Comparison of ENCODE assay signal across 20 mouse cellular contexts in genomic region chr9:66306414-66306813, GRCm38 (mm10). TPM values are rescaled to one million over a fixed set of nuclear protein-coding genes. Genes with fewer than 3 reads are reported as not detected.
DNase-seq lines count a peak whose midpoint lies in the region; ATAC-seq lines count a peak whose summit lies in the region.
"Had no signal": no experiment of that assay in that cellular context is flagged by ENCODE, and none has a peak within 500 bp of the region (broad histone marks: within the 10 kb centered on the region; RNA-seq: fewer than 3 reads in every experiment).

No protein-coding gene starts in this region.

- H3K9ac ChIP-seq in neural tube, embryonic 14.5 days (replicated peaks; ENCODE audit: low read depth, low read length) = no peak overlapping the region
- H3K9ac ChIP-seq: embryonic facial prominence, embryonic 13.5 days; heart, embryonic 12.5 days; hindbrain, embryonic 12.5 days had no signal

- no peak overlapping the region for H3K4me2 ChIP-seq in neural tube, embryonic 14.5 days (ENCODE audit: low read depth, low read length)

- peak overlapping the region; percentile 79 for H3K27ac ChIP-seq in neural tube, embryonic 14.5 days (ENCODE audit: low read depth, low read length)
- H3K27ac ChIP-seq: embryonic facial prominence, embryonic 13.5 days had no signal

- H3K27me3 ChIP-seq in neural tube, embryonic 14.5 days (ENCODE audit: control insufficient read depth, insufficient read depth, low read length) = no peaks in the 10 kb centered on the region
- H3K27me3 ChIP-seq: embryonic facial prominence, embryonic 13.5 days; forebrain, embryonic 13.5 days; heart, embryonic 12.5 days; hindbrain, embryonic 12.5 days had no signal

- intact Hi-C loops in heart, postnatal 10 days (cut with DNase I) = no loop called here

- no peak; the same call in 1 of the 2 replicates for ATAC-seq in neural tube, embryonic 14.5 days (ENCODE audit: low read depth)
- ATAC-seq: forebrain, embryonic 13.5 days had no signal

- peaks cover 16% of the 10 kb centered on the region for H3K4me1 ChIP-seq in neural tube, embryonic 14.5 days (ENCODE audit: control insufficient read depth, insufficient read depth, low read length)

- peak; percentile 85 for DNase-seq in heart, adult 11 months
- DNase-seq in heart, postnatal 10 days = no peak
- DNase-seq in layer of hippocampus, adult 9-11 months = peak; percentile 6
- no peak for DNase-seq in layer of hippocampus, postnatal 36 days
- DNase-seq in brain, adult 2 months (ENCODE audit: low read depth, low spot score) = peak; percentile 32
- DNase-seq in kidney, adult 11 months = no peak
- DNase-seq in thymus, postnatal 36 days = no peak
- DNase-seq: adrenal gland, adult 2 months; adrenal gland, postnatal 25 days; cerebellum, adult 11-12 months; cerebellum, adult 9-10 months; cerebellum, postnatal 25 days; forebrain, postnatal 0 days; gastrocnemius, postnatal 36 days; heart, postnatal 36 days had no signal

- WGBS in neural tube, embryonic 14.5 days = 82% methylated on average over 3 of the region's 3 CpGs

- H3K4me3 ChIP-seq in neural tube, embryonic 14.5 days (ENCODE audit: low read depth, low read length) = no peak overlapping the region
- H3K4me3 ChIP-seq: embryonic facial prominence, embryonic 13.5 days; forebrain, embryonic 13.5 days; heart, embryonic 12.5 days; hindbrain, embryonic 12.5 days had no signal

- H3K9me3 ChIP-seq in neural tube, embryonic 14.5 days (ENCODE audit: control insufficient read depth, low read length) = no peaks in the 10 kb centered on the region
- H3K9me3 ChIP-seq: embryonic facial prominence, embryonic 13.5 days; forebrain, embryonic 13.5 days; heart, embryonic 12.5 days; hindbrain, embryonic 12.5 days had no signal

- no peaks in the 10 kb centered on the region for H3K36me3 ChIP-seq in neural tube, embryonic 14.5 days (ENCODE audit: control insufficient read depth, insufficient read depth, low read length)
- H3K36me3 ChIP-seq: embryonic facial prominence, embryonic 13.5 days; heart, embryonic 12.5 days; hindbrain, embryonic 12.5 days had no signal

RNA-seq across cellular contexts. Expression of gene Herc1, which starts 43.8 kb away (rescaled TPM):
- total RNA-seq in heart, postnatal 10 days (2021) = 10 to 100 TPM; 48.3 to 50.4 TPM
- 100 to 1,000 TPM; 106 to 113 TPM for total RNA-seq in layer of hippocampus, postnatal 36 days (2021)
- polyA plus RNA-seq in neural tube, embryonic 14.5 days (2014; fragmentation: Nextera tagmentation; extraction: Ambion mirVana) = 66.5 and 66.7 TPM in 2 replicates

Comparison
In these comparisons a context has a peak if more than half of its experiments do, and no peak if none do; other contexts are left out.
1. DNase-seq: peak in heart, adult 11 months (single experiment), layer of hippocampus, adult 9-11 months (single experiment) and brain, adult 2 months (single experiment); none in heart, postnatal 10 days (0 of 2), layer of hippocampus, postnatal 36 days (0 of 2), kidney, adult 11 months (single experiment) and thymus, postnatal 36 days (0 of 2).